Mouse (Mus musculus) T-helper 2 cell (primary cell): ENCODE measurements at regions not wholly inside any gene's neighbourhood (a gene's known extent, or its start where the extent isn't known, plus 50 kb on each side); places are given as distances from the start of the nearest gene placed in this dataset.
"Not testable (repeated sequence)": the region's sequence is repeated elsewhere in the genome, so short reads cannot be mapped to it uniquely, and the experiment has no call there.

Experiments used
- in situ Hi-C: fragments of 300-600 bp; cut with MboI, MseI; formaldehyde crosslinking; loops from one replicate; pipeline ENCODE4 v1.15.1; 2025; ENCODE audit warnings: high pct_unique_total_duplicates

DNA sequence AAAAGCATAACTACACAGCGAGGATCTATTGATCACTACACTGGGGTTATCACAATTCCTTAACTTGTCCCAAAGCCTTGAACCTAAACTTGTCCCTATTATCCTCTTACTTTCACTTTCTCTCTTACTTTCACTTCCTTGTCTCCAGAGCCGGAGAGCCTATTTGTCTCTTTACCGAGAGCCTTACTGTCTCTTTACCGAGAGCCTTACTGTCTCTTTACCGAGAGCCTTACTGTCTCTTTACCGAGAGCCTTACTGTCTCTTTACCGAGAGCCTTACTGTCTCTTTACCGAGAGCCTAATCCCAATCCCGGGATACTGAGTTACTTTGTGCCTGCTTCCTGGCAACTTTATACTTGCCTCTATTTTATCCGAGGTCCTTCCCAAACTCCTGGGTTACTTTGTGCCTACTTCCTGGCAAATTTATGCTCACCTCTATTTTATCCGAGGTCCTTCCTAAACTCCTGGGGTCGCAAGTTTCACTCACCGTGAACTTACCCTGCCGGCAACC is 335.3 kb upstream of the Ccng1 start:
- in situ Hi-C loops: not testable (repeated sequence)

DNA sequence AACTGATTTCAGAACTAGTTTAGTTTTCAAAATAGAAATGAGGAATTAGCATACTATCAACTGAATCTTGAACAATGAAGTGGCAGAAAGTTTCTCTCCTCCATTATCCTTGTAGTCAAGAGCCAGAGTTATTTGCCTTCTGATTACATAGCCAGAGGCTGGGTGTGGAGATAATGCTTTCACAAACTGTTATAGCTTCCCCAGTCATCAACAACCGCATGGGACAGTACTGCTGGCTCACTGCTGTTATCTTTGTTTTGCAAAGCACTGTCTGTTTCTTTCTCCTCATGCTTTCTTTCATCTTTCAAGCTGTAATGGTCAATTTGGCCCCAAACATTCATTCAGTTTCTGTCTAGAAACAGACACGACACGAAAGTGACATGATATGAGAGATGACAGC is 308.5 kb upstream of the Ccng1 start:
- in situ Hi-C loops: no loop called here

GRCm38 (mm10) chr11:41057796-41058195 is 302.7 kb upstream of the Ccng1 start:
- in situ Hi-C loops: no loop called here

GRCm38 (mm10) chr11:41030018-41030417 is 274.9 kb upstream of the Ccng1 start:
- in situ Hi-C loops: no loop called here

DNA sequence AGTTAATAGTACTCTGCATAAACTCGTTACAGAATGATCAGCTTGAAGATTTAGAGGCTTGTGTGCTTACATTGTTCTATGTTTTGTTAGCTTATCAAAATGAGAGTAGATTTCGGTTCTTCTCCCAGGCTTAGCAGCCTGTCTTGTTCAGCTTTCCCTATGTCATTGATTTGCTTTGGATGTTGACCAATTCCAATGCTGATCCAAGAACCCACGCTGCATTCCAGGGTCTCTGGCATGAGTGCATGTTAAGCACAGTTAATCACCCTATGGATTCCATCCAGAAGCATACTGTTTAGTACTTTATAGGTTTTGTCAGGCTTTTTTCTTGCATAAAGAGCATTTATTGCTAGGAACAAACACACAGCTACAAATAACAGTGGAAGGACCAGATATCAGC is 255.0 kb upstream of the Ccng1 start:
- in situ Hi-C loops: no loop called here

GRCm38 (mm10) chr11:40972806-40973205 is 217.7 kb upstream of the Ccng1 start:
- in situ Hi-C loops: no loop called here

GRCm38 (mm10) chr11:40927168-40927567 is 172.1 kb upstream of the Ccng1 start:
- in situ Hi-C loops: loop anchor here (10.0 kb wide), 1 partner anchor 948 kb away; no protein-coding TSS in a partner anchor

- in situ Hi-C loops: no loop called here
Measured at GRCm38 (mm10) chr11:40891485-40891884, 136.4 kb upstream of the Ccng1 start.

DNA sequence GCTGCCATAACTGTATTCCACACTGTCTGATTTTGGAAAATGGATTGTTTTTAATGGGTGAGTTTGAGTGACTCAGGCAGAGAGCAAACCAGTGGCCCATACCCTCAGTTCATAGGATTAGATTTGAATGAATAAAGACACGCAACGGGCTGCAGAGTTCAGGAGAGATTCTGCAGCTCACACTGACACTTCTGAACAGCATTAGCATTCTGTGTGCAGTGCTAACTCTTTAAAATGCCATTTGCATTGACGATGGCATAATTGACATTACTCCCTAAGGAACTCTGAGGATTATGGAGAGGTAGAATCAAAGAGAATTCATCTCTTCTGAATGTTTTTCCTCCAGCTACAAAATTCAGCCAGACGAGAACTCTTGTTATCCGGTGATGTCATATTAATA is 129.4 kb upstream of the Ccng1 start:
- in situ Hi-C loops: loop anchor here (10.0 kb wide), 1 partner anchor 1620 kb away; no protein-coding TSS in a partner anchor

DNA sequence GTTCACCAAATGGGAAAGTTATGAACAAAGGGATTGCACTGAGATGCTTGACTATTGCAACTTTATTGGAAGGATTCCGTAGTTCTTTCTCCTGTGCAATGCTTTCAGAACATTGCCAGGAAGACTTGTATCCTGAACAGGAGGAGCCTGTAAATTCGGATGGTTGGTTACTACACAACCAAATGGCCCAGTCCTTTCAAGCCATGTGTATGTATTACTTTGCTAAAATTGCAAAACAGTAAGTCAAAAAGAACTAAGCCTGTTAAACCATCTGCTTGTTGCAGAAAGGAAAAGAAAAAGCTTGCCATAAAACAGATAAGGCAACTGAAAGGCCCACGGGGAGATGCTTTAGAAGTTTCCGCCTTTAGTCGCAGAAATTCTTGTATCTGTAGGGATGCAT is 124.5 kb upstream of the Ccng1 start:
- in situ Hi-C loops: no loop called here

DNA sequence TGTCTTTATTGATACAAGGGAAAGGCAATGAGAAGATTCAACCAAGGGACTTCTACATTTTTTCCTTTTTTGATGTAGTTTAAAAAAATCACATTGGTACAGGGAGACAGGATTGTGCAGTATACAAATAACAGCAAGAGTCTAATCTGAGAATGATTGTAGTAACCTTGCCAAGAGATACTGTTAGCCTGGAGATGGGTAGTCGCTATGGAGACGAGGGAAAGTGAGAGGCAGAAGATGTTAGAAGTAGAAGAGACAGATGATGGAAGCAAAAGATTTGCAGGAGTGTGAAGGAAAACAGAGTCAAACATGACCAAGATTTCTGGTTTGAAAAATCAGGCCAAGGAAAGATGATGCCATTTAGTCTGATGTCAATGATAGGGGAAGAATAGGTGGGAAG is 117.9 kb upstream of the Ccng1 start:
- in situ Hi-C loops: no loop called here

DNA sequence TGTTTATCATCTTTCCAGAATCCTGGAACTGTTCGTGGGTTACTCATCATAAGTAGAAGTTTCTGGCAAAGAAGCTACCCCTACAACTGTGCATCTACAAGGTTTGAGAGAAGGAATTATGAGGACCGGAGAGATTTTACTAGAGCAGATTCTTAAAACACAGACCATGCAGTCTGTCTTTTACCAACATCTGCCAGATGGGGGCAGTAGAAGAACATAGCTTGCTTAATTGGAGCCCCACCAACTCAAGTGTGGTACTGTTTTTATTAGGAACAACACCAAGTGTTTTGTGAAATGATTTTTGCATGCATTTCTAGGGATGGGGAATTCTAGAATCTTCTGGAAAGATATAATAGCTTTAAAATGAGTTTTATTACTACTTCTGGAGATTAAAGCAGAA is 110.6 kb upstream of the Ccng1 start:
- in situ Hi-C loops: no loop called here

DNA sequence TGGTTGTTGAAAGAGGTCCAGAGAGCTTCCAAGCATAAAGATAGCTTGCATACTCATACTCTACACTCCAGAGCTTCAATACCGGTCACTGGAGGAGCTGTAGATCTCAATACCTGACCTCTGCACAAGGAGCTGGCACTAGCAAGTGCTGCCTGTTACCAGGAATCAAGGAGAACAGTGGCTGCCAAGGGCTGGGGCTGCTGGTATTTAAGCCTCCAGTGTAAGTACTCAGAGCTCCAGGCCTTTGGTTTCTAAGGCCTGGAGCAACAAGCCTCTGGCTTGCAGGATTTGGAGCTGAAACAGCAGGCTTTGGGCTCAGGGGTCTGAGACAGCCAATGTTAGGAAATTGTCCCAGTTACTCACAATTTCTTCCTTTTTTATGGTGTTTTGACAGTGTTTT is 96.2 kb upstream of the Ccng1 start:
- in situ Hi-C loops: no loop called here

DNA sequence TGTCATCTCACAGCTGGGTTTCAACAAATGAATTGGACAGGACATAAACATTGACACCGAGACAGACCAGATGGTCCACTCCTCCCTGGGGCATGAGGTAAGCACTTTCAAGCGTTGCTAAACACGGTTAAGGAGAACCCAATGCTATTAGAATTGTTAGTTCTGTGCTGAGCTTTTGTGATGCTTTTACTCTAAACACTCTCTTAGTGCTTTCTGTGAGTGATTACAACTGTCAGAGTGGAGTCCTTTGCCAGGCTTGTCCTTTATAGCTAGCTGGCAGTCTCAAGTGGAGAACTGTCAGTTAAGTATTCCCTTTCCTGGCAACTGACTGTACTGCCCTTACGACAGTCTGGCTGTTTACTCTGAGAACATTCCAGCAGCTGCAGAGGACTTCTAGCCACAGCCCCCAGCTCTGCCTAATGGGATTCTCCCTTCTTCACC is 95.6 kb upstream of the Ccng1 start:
- in situ Hi-C loops: no loop called here

DNA sequence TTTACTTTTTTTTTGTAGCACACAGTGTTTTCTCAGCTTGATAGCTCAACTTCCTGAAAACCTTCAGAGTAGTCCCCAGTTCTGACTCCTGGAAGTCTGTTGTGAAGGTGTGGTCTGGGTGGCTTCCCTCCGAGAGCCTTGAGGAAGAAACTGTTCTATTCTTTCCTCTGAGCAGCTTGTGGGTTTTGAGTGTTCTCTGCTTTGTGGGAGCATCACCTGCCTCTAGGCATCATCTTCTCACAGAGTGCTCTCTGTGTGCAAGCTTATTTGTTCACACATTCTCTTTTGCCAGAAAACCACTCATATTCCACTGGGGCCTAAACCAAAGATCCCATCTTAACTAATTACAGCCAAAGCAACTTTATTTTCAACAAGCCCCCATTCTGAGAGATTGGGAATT is 91.5 kb upstream of the Ccng1 start:
- in situ Hi-C loops: no loop called here

- in situ Hi-C loops: no loop called here
Measured at GRCm38 (mm10) chr11:40835393-40835792, 80.3 kb upstream of the Ccng1 start.
